Mouse (Mus musculus) G1E-ER4 (cell line): ENCODE results near the gene Plaur. TPM values are rescaled to one million over a fixed set of nuclear protein-coding genes. Genes with fewer than 3 reads are reported as not detected.

Experiments
- GATA1 ChIP-seq: IDR thresholded peaks from one replicate; pipeline ENCODE4 v1.8.0; 2012; ENCODE audit warnings: low read length, inconsistent platforms
- polyA plus RNA-seq: library from polyadenylated mRNA; stranded (reverse); fragments of >175 nt; gene quantifications from 2 replicates; pipeline ENCODE4 v1.2.3, GENCODE M21; 2012

The Plaur gene
- polyA plus RNA-seq, 1 experiment, result not detected

DNA sequence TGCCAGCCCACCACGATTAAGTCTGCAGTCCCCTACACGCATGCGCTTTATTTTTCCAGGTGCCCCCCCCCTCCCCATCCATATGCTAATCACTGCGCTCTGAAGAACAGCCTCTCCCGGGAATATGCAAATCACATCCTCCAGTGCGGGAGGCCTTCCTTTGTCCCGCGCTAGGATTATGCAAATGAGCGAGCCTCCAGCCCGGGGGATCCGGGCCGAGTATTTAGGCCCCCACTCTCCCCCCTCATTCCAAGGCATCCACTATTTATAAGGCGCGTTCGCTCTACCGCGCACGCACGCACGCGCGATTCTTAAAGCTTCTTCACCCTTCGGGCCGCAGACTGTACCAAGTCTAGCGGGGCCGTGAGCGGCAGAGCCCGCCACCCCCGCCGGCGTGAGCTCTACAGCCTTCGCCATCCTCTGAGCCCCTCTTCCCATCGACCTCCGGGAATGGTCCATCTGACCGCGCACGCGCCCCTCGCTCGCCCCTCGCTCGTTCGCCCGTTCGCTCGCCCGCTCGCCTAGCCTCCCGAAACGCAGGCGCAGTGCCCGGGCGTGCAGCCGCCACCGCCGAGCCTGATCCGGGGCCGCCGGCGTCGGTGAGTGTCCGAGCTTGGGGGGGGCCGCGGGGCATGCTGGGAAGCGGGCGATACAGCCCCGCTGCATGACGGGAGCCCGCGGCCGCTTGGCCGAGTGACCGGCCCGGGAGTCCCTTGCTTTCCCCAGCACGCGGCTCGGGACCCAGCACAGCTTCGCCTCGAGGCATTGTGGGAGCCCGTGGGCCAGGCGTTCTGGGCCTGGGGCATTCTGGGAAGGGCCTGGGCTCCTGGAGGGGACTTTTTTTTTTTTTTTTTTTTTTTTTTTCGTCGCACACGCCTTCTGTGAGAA, 44.8 kb downstream of the Plaur start, which contains the start of gene Zfp428:
Gene Zfp428, plus strand, starts transcription at position 169 of the 888 bp plus-strand sequence.
- no peak for TF ChIP-seq GATA1

DNA sequence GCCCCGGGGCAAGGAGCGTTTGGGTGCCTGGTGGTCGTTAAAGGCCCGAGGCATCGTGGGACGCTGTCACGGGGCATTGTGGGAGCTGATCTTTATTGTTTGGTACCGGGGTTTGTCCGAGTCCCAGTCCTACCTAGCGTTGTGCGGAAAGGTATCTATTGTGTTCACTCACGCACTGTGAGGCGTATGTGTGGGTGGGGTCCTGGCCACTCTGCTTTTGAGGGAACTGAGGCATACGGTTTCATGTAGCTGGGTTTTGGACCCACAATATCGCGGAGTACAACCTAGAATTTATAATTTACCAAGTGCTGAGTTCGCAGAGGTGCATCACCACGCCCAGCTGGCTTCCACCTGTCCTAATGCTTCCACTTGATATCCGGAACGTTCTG, 45.4 kb downstream of the Plaur start:
- TF ChIP-seq GATA1, result no peak

DNA sequence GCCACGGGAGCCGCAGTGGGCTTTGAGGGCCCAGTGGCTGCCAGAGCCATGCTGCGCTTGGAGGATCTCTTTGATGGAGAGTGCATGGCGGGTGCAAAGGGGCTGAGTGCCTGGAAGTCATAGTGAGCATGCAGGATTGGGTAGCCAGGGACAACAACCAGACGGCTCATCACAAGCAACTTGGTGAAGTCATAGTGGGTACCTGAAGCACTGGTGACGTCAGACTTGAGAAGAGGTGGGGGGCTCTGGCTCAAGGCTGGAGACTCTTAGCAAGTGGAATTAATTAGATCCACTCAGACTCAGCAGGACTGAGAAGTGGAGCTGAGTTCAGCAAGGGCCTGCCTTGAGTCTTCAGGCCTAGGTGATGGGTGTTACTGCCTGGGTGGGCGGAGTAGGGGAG, 50.1 kb downstream of the Plaur start, which contains the start of gene AC161166.1:
Gene AC161166.1, minus strand, starts transcription at position 101 of the 400 bp plus-strand sequence.
- TF ChIP-seq GATA1, result no peak

DNA sequence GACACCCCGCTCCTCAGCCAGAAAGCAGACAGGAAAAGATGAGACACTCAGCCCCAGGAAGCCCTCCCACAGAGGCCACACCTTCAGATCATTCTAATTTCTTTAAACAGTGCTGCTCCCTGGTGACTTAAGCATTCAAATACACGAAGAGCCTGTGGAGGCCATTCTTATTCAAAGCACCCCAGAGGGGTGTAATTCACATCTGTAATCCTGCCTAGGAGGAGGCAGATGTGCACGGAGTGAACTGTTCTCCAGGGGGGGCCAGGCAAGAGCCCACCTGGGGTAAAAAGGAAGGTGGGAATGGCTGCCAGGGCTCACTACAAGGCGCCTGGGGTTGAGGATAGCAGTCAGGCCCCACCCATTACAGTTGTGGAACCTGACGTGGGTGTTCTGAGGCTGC, 54.8 kb downstream of the Plaur start:
- no peak for TF ChIP-seq GATA1

DNA sequence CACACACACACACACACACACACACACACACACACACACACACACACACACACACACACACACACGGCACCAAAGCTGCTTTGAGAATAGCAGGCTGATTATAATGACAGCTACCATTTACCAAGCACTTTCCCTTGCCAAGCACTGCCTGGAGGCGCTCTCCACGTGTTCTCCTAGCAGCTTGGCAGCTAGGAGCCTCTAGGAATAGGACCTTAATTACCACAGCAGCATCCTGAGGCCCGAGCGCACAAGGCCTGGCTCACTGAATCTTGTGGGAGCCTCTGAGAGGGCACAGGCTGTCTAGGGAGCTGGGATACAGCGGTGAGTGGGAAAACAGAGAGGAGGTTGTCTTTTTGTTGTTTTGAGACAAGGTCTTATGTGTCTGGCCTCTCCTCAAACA, 55.4 kb downstream of the Plaur start:
- TF ChIP-seq GATA1, result no peak

DNA sequence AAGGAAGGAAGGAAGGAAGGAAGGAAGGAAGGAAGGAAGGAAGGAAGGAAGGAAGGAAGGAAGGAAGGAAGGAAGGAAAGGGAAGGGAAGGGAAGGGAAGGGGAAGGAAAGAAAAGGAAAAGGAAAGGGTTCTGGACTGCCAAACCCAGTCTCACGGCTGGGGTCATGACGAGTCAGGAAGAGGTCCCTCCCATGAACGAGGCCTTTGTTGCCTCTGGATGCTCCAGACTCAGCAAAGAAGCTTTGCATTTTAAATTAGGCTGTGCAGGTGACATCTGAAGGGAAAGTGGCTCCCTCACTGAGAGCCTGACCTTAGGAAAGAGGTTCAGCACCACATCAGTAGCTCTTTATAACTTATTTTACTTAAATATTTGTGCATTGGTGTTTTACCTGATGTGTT, 56.8 kb downstream of the Plaur start:
- no peak for TF ChIP-seq GATA1

DNA sequence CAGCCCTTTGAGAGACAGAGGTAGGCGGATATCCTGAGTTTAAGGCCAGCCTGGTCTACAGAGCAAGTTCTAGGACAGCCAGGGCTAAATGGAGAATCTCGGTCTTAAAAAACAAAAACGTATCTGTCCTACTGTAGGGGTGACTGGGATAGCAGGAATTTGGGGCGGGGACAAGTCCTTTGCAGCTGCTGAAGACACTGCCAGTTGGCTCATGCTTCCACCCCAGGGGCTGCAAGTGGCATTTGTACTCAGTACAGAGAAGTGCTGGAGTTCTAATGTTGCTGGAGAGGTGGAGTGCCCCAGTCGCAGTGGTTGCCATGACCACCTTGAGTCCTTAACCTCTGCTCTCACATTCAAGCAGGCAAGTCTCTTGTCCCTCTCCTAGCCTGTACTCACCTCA, 60.5 kb downstream of the Plaur start:
- no peak for TF ChIP-seq GATA1

DNA sequence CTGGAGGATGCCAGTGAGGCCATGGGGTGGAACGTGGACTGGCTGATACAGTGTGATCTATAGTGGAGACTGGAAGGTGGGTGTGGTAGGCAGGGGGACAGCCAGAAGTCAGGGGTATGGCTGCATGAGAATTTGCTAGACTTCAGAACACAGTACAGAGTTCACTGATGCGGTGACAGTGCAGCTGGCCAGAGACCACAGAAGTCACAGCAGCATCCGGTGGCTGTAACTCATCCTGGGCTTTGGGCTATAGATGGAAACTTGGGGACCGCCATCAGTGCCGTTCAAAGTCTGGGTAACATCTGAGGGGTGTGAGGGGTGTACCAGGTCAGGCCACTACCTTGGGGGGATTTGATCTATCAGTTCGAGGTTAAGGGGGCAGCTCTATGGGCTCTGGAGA, 61.4 kb downstream of the Plaur start:
- no peak for TF ChIP-seq GATA1

DNA sequence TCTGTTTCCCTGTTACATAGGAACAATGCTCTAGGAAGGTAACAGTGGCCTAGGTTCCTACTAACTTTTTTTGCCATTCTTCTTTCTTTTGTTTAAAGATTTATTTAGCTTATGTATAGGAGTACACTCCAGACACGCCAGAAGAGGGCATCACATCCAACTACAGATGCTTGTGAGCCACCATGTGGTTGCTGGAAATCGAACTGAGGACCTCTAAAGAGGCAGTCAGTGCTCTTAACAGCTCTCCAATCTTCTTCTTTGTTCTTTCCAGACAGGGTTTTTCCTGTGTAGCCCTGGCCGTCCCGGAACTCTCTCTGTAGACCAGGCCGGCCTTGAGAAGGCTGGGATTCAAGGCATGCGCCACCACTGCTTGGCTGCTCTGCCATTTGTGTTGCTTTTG, 62.7 kb downstream of the Plaur start:
- TF ChIP-seq GATA1, result no peak

Other genes starting within 250 kb of the Plaur start
- 0.31 and 0.56 TPM in 2 replicates for gene Zfp109, start 224.9 kb upstream of the Plaur start, polyA plus RNA-seq
- gene Zfp108, start 207.7 kb upstream of the Plaur start, polyA plus RNA-seq, result 0.08 and 0.09 TPM in 2 replicates
- 2.0 and 2.2 TPM in 2 replicates for gene Zfp93, start 192.1 kb upstream of the Plaur start, polyA plus RNA-seq
- gene Zfp61, start 161.3 kb upstream of the Plaur start, polyA plus RNA-seq, result 7.2 and 9.2 TPM in 2 replicates
- 5.0 and 5.9 TPM in 2 replicates for gene Zfp94, start 145.8 kb upstream of the Plaur start, polyA plus RNA-seq
- not detected in 2 replicates for gene Tescl, start 128.5 kb upstream of the Plaur start, polyA plus RNA-seq
- gene Lypd5, start 113.3 kb upstream of the Plaur start, polyA plus RNA-seq, result not detected in 2 replicates
- gene Kcnn4, start 92.2 kb upstream of the Plaur start, polyA plus RNA-seq, result 72.1 and 73.9 TPM in 2 replicates
- gene Smg9, start 62.9 kb upstream of the Plaur start, polyA plus RNA-seq, result 68.9 and 82.0 TPM in 2 replicates
- gene Irgc1, start 10.2 kb upstream of the Plaur start, polyA plus RNA-seq, result 0.06 and 0.15 TPM in 2 replicates
- gene Cadm4, start 19.5 kb downstream of the Plaur start, polyA plus RNA-seq, result 0.05 and 0.08 TPM in 2 replicates
- gene Zfp428, start 44.5 kb downstream of the Plaur start, polyA plus RNA-seq, result 96.8 and 126 TPM in 2 replicates
- not detected in 2 replicates for gene AC161166.1, start 50.0 kb downstream of the Plaur start, polyA plus RNA-seq
- 9.6 and 12.1 TPM in 2 replicates for gene Irgq, start 68.2 kb downstream of the Plaur start, polyA plus RNA-seq
- not detected in 2 replicates for gene Pinlyp, start 83.6 kb downstream of the Plaur start, polyA plus RNA-seq
- 330 and 397 TPM in 2 replicates for gene Xrcc1, start 83.8 kb downstream of the Plaur start, polyA plus RNA-seq
- 14.2 and 16.1 TPM in 2 replicates for gene Ethe1, start 125.1 kb downstream of the Plaur start, polyA plus RNA-seq
- gene Zfp575, start 125.2 kb downstream of the Plaur start, polyA plus RNA-seq, result not detected in 2 replicates
- 2.3 and 3.3 TPM in 2 replicates for gene Phldb3, start 148.3 kb downstream of the Plaur start, polyA plus RNA-seq
- gene Lypd3, start 174.1 kb downstream of the Plaur start, polyA plus RNA-seq, result not detected in 2 replicates
- gene Tex101, start 214.2 kb downstream of the Plaur start, polyA plus RNA-seq, result not detected in 2 replicates
- gene BC049730, start 246.8 kb downstream of the Plaur start, polyA plus RNA-seq, result not detected in 2 replicates